Mouse (Mus musculus) neural tube, embryonic 15.5 days (tissue): ENCODE results near the gene Slco1b2. TPM values are rescaled to one million over a fixed set of nuclear protein-coding genes. Genes with fewer than 3 reads are reported as not detected.
"Not testable (repeated sequence)": the region's sequence is repeated elsewhere in the genome, so short reads cannot be mapped to it uniquely, and the experiment has no call there.

Experiments
- ATAC-seq: fragments of 200-750 bp; cut with Nextera tagmentation; 2 replicates; pipeline ENCODE4 v1.8.0; 2017; ENCODE audit warnings: mild to moderate bottlenecking, moderate TSS enrichment, moderate library complexity; ENCODE audit not compliant: low FRiP score
- H3K27ac ChIP-seq: fragments of 300-500 bp; sonication (generic); replicated peaks from 2 replicates; pipeline ENCODE4 v1.5.1; 2015; ENCODE audit warnings: mild to moderate bottlenecking, inconsistent platforms
- H3K27me3 ChIP-seq: fragments of 300-500 bp; sonication (generic); replicated peaks from 2 replicates; pipeline ENCODE4 v1.6.1; 2015; ENCODE audit warnings: inconsistent platforms
- H3K36me3 ChIP-seq: fragments of 300-500 bp; sonication (generic); 2 replicates; pipeline ENCODE4 v1.6.1; 2015; ENCODE audit warnings: inconsistent platforms
- H3K4me1 ChIP-seq: fragments of 300-500 bp; sonication (generic); 2 replicates; pipeline ENCODE4 v1.6.1; 2015; ENCODE audit warnings: inconsistent platforms
- H3K4me2 ChIP-seq: fragments of 300-500 bp; sonication (generic); 2 replicates; pipeline ENCODE4 v1.6.1; 2015; ENCODE audit warnings: inconsistent platforms, mild to moderate bottlenecking, moderate library complexity
- H3K4me3 ChIP-seq: fragments of 300-500 bp; sonication (generic); replicated peaks from 2 replicates; pipeline ENCODE4 v1.5.1; 2015; ENCODE audit warnings: mild to moderate bottlenecking, inconsistent platforms
- H3K9ac ChIP-seq: fragments of 300-500 bp; sonication (generic); replicated peaks from 2 replicates; pipeline ENCODE4 v1.6.1; 2015; ENCODE audit warnings: mild to moderate bottlenecking, inconsistent platforms
- H3K9me3 ChIP-seq: fragments of 300-500 bp; sonication (generic); replicated peaks from 2 replicates; pipeline ENCODE4 v1.6.1; 2016; ENCODE audit warnings: inconsistent platforms
- WGBS: fragments of 180-500 bp; shearing (Covaris S2); methylation state at CpG from one replicate; pipeline ENCODE4 v1.1.7; 2015; ENCODE audit warnings: mixed read lengths; 5-methylcytosine and 5-hydroxymethylcytosine counted together
- polyA plus RNA-seq: library from polyadenylated mRNA; unstranded; fragments of >200 nt; fragmentation: Nextera tagmentation; extraction: Ambion mirVana; gene quantifications from 2 replicates; pipeline ENCODE4 v1.2.1, GENCODE M21; 2015

Gene Slco1b2
- polyA plus RNA-seq, result not detected in 2 replicates

DNA sequence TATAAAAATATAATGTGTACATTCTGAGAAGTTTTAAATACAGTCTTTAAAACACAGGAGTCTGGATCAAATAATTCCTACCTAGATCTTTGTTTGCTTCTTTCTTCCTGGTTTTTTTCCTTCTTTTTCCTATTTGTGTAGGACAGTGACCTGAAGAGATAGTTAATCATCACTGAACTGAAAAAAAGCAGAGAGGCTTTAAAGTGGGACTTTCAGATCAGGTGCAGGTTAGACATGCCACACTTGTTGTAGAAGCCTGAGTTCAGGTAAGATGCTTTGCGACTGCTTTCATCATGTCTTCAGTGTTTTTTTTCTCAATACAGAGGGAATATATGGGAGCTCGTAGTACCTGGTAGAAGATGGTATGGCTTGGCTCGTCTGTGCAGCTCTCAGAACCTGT lies at the start of gene Slco1b2:
Gene Slco1b2 (plus strand): TSS at position 228 of the 400 bp plus-strand sequence.
- no peak within 1 kb of the TSS for H3K9ac ChIP-seq
- 82% methylated on average over 3 of the region's 3 CpGs for WGBS
- no peak within 1 kb of the TSS for H3K27ac ChIP-seq
- H3K4me3 ChIP-seq, result no peak within 1 kb of the TSS
- H3K27me3 ChIP-seq, result no peaks in the 10 kb centered on the region
- no peaks in the 10 kb centered on the region for H3K4me1 ChIP-seq
- H3K9me3 ChIP-seq, result no peaks in the 10 kb centered on the region
- H3K4me2 ChIP-seq, result no peak within 1 kb of the TSS
- H3K36me3 ChIP-seq, result no peaks in the 10 kb centered on the region
- ATAC-seq, result no peak

DNA sequence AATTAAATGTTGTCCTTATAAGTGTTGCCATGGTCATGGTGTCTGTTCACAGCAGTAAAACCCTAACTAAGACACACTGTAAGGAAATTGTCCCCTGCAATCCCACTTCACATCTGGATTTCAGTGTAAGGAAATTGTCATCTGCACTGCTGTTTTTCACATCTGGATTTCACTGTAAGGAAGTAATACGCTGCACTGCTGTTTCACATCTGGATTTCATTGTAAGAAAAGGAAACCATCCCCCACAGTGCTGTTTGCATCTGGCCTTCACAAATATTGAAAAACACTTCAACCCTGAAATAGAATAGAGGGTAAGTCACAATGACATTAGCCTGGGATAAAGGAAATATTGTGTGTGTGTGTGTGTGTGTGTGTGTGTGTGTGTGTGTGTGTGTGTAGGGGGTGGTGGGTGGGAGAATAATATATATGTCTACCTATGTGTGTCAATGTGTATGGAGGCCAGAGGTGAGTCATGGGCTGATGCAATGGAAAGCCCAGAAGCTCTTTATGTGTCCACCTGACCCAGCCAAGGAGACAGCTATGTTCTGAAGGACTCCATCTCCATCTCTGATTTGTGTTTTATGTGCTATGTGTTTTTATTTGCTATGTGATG lies 44.4 kb upstream of the Slco1b2 start:
- Histone ChIP-seq H3K36me3 (no peaks in the 10 kb centered on the region), H3K27ac (no peak overlapping the region), H3K4me3 (no peak overlapping the region), H3K9ac (no peak overlapping the region), H3K9me3 (no peaks in the 10 kb centered on the region), H3K4me1 (no peaks in the 10 kb centered on the region), H3K27me3 (no peaks in the 10 kb centered on the region), H3K4me2 (no peak overlapping the region)
- ATAC-seq, result no peak
- WGBS, result 92% methylated on average over 1 of the region's 1 CpGs

- WGBS, result 21% methylated on average over 1 of the region's 1 CpGs
- no peak for ATAC-seq
Measured at GRCm38 (mm10) chr6:141590002-141590401, 39.3 kb upstream of the Slco1b2 start.

DNA sequence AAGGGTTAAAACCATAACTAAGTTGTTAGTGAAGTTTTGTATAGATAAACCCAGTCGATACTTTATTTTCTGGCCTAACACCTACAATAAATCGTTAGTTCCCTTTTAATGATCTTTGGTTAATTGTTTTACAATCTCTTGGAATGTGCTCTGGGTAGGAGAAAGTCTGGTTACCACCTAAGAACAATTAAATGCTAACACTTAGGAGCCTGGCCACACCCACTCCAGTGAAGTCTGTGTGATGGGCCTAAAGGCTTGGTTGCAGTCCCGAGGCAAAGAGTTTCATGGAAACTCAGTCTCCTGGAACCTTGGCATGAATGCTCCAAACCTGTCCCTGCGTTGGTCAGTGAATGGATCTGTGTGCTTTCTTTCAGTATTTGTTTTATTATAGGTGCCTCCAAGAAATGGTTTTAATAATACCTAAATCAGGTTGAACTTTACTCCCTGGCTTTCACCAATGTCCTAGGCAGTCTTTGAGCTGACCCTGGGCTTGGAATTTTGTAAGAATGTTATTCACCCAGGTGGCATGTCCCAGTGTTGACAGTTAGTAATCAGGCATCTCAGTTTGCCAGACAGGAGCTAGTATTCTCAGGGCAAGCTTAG lies 38.6 kb upstream of the Slco1b2 start:
- not testable (repeated sequence) for H3K36me3 ChIP-seq, H3K4me2 ChIP-seq, H3K4me1 ChIP-seq, H3K27me3 ChIP-seq, H3K9me3 ChIP-seq, H3K27ac ChIP-seq, H3K9ac ChIP-seq, H3K4me3 ChIP-seq, ATAC-seq
- WGBS, result 7% methylated on average over 4 of the region's 4 CpGs

More at GRCm38 (mm10) chr6:141590002-141590401, 39.3 kb upstream of the Slco1b2 start:
- H3K4me2 ChIP-seq, result no peak overlapping the region
- H3K9me3 ChIP-seq, result no peaks in the 10 kb centered on the region
- no peaks in the 10 kb centered on the region for H3K4me1 ChIP-seq
- no peak overlapping the region for H3K27ac ChIP-seq
- H3K36me3 ChIP-seq, result no peaks in the 10 kb centered on the region
- H3K9ac ChIP-seq, result no peak overlapping the region
- no peak overlapping the region for H3K4me3 ChIP-seq
- H3K27me3 ChIP-seq, result no peaks in the 10 kb centered on the region

GRCm38 (mm10) chr6:141596081-141596480 lies 33.2 kb upstream of the Slco1b2 start:
- Histone ChIP-seq H3K4me3 (no peak overlapping the region), H3K27me3 (no peaks in the 10 kb centered on the region), H3K4me1 (no peaks in the 10 kb centered on the region), H3K9me3 (0 out of 2 replicates have a peak, but pooled peaks cover 10% of the 10 kb centered on the region), H3K27ac (no peak overlapping the region), H3K36me3 (no peaks in the 10 kb centered on the region; the same call in 1 of the 2 replicates), H3K4me2 (no peak overlapping the region), H3K9ac (no peak overlapping the region)
- WGBS, result 90% methylated on average over 2 of the region's 2 CpGs
- no peak for ATAC-seq

GRCm38 (mm10) chr6:141597037-141597436 lies 32.3 kb upstream of the Slco1b2 start:
- ATAC-seq, result no peak
- H3K9me3 ChIP-seq, result 0 out of 2 replicates have a peak, but pooled peaks cover 10% of the 10 kb centered on the region
- H3K4me3 ChIP-seq, result no peak overlapping the region
- WGBS, result 98% methylated on average over 2 of the region's 2 CpGs
- H3K4me1 ChIP-seq, result no peaks in the 10 kb centered on the region
- H3K27me3 ChIP-seq, result no peaks in the 10 kb centered on the region
- no peaks in the 10 kb centered on the region; the same call in 1 of the 2 replicates for H3K36me3 ChIP-seq
- H3K27ac ChIP-seq, result no peak overlapping the region
- no peak overlapping the region for H3K9ac ChIP-seq
- no peak overlapping the region for H3K4me2 ChIP-seq

- no peak overlapping the region for H3K4me2 ChIP-seq
- H3K9ac ChIP-seq, result no peak overlapping the region
- WGBS, result 71% methylated on average over 9 of the region's 9 CpGs
- H3K9me3 ChIP-seq, result 0 out of 2 replicates have a peak, but pooled peaks cover 10% of the 10 kb centered on the region
- H3K27me3 ChIP-seq, result no peaks in the 10 kb centered on the region
- no peak for ATAC-seq
- H3K36me3 ChIP-seq, result no peaks in the 10 kb centered on the region; the same call in 1 of the 2 replicates
- H3K4me3 ChIP-seq, result no peak overlapping the region
- H3K4me1 ChIP-seq, result no peaks in the 10 kb centered on the region
- H3K27ac ChIP-seq, result no peak overlapping the region
Measured at GRCm38 (mm10) chr6:141600940-141601339, 28.4 kb upstream of the Slco1b2 start.

DNA sequence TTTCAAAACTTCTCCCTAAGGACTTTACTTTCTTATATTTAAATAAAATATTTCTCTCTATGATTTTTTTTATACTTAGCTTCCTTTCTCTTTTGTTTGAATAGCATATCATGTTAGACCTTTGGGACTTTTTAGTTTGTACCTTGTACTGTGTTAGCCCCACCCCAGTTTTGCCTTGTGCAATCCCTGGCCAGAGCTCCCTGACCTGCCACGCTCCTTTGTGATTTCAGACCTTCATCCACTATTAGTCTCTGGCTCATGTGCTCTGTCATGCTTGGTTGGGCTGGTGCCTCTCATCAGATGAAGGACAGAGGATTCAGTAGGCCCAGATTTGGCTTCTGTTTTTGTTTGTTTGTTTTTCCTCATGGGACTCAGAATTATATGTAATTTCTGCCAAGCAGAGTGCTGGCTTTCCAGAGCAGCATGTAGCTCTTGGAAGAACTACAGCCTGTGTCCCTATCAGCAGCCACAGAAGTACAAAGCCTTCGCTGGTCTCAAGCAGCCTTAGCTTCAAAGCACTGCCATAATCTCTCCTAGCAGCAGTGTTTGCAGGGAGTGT lies 18.5 kb upstream of the Slco1b2 start:
- H3K36me3 ChIP-seq, result no peaks in the 10 kb centered on the region
- H3K9me3 ChIP-seq, result no peaks in the 10 kb centered on the region
- 81% methylated on average over 2 of the region's 2 CpGs for WGBS
- H3K27ac ChIP-seq, result no peak overlapping the region
- H3K4me3 ChIP-seq, result no peak overlapping the region
- no peak overlapping the region for H3K9ac ChIP-seq
- ATAC-seq, result no peak
- no peaks in the 10 kb centered on the region for H3K27me3 ChIP-seq
- H3K4me1 ChIP-seq, result no peaks in the 10 kb centered on the region
- no peak overlapping the region for H3K4me2 ChIP-seq

- Histone ChIP-seq H3K36me3 (no peaks in the 10 kb centered on the region), H3K9ac (no peak overlapping the region), H3K4me2 (no peak overlapping the region), H3K9me3 (no peaks in the 10 kb centered on the region), H3K27ac (no peak overlapping the region), H3K4me3 (no peak overlapping the region), H3K4me1 (no peaks in the 10 kb centered on the region), H3K27me3 (no peaks in the 10 kb centered on the region)
- no peak for ATAC-seq
Measured at GRCm38 (mm10) chr6:141614017-141614416, 15.3 kb upstream of the Slco1b2 start.

- Histone ChIP-seq H3K27ac (no peak overlapping the region), H3K4me1 (no peaks in the 10 kb centered on the region), H3K4me2 (no peak overlapping the region), H3K9me3 (no peaks in the 10 kb centered on the region), H3K36me3 (no peaks in the 10 kb centered on the region), H3K9ac (no peak overlapping the region), H3K27me3 (no peaks in the 10 kb centered on the region), H3K4me3 (no peak overlapping the region)
- 92% methylated on average over 3 of the region's 3 CpGs for WGBS
- no peak for ATAC-seq
Measured at GRCm38 (mm10) chr6:141615348-141615747, 14.0 kb upstream of the Slco1b2 start.

DNA sequence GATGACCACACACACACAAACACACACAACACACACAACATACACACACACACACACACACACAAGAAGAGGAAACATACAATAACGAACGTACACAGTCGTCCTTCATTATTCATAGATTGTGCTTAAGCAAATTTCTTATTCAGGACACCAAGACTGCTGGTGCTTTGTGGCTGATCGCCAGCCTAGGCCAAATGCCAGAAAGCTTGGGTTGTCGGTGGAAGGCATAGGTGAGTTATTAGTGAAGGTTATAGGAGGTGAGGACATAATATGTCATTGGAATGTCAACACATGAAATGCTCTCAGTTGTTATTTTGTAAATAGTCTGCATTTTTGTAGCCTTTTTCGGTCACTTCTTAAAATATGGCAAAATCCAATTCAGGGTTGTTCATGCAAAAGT lies 3.6 kb downstream of the Slco1b2 start:
- Histone ChIP-seq H3K4me3 (no peak overlapping the region), H3K27ac (no peak overlapping the region), H3K9ac (no peak overlapping the region), H3K9me3 (no peaks in the 10 kb centered on the region), H3K36me3 (no peaks in the 10 kb centered on the region), H3K27me3 (no peaks in the 10 kb centered on the region), H3K4me1 (no peaks in the 10 kb centered on the region), H3K4me2 (no peak overlapping the region)
- ATAC-seq, result no peak
- 88% methylated on average over 6 of the region's 6 CpGs for WGBS

DNA sequence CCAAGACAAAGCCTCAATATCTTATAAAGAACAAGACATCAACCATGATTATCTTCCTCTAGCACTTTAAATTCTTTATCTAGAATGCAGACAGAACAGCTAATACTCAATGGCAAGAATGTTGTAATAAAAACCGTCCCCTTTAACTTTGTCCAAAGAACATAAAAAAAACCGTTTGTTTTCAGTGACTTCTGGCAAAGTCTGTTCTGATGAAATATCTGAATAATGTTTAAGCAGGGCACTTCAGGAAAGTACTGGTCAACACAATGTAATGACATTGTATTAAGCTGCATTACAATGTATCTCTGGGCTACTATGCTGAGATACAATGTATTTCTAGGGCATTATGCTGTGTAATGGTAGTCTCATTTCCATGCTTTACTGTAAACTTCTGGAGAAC lies 5.9 kb downstream of the Slco1b2 start:
- H3K27me3 ChIP-seq, result no peaks in the 10 kb centered on the region
- no peak for ATAC-seq
- H3K4me3 ChIP-seq, result no peak overlapping the region
- H3K4me2 ChIP-seq, result no peak overlapping the region
- no peaks in the 10 kb centered on the region for H3K36me3 ChIP-seq
- 81% methylated on average over 2 of the region's 2 CpGs for WGBS
- no peaks in the 10 kb centered on the region for H3K9me3 ChIP-seq
- H3K4me1 ChIP-seq, result no peaks in the 10 kb centered on the region
- no peak overlapping the region for H3K27ac ChIP-seq
- no peak overlapping the region for H3K9ac ChIP-seq
